Mouse (Mus musculus): ENCODE results near the gene Card9.

DNA sequence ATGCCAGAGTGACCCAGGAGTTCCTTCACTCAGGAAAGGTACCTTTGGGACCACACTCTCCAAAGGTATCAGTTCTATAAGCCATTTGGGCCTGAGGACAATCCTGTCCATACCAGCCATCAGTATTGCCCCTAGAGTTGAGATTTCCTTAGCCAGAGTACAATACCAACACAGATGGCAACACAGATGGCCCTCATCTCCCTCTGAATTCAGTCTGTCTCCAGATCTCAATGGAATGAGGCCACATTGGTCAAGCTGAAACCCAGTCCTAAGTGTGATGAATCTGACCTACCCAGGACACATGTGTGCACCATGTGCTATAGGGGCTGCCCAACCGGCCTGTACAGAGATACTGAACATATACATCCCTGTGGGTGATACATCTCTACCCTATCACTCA is 41.5 kb upstream of the Card9 start:
- TF ChIP-seq CTCF (IDR thresholded peaks at IDR 0.05; ENCODE audit: low read depth) (no peak), EP300 (IDR thresholded peaks at IDR 0.05; ENCODE audit: low read depth) (no peak)

Measured in liver, embryonic 14.5 days (tissue).